Mouse (Mus musculus) lung, embryonic 14.5 days (tissue): ENCODE measurements around the gene BC005537. TPM values are rescaled to one million over a fixed set of nuclear protein-coding genes. Genes with fewer than 3 reads are reported as not detected.
"Not testable (repeated sequence)": the region's sequence is repeated elsewhere in the genome, so short reads cannot be mapped to it uniquely, and the experiment has no call there.

Experiments used
- ATAC-seq: fragments of 200-750 bp; cut with Nextera tagmentation; 2 replicates; pipeline ENCODE4 v1.8.0; 2017; ENCODE audit warnings: mild to moderate bottlenecking, moderate TSS enrichment, moderate library complexity; ENCODE audit not compliant: insufficient read depth
- DNase-seq: peaks from one replicate; pipeline ENCODE4 v3.0.0-alpha.2; 2015
- H3K27ac ChIP-seq: fragments of 300-500 bp; sonication (generic); 2 replicates; pipeline ENCODE4 v1.5.1; 2014; ENCODE audit warnings: low read depth, mild to moderate bottlenecking, moderate library complexity
- H3K27me3 ChIP-seq: fragments of 300-500 bp; sonication (generic); 2 replicates; pipeline ENCODE4 v1.6.1; 2014; ENCODE audit warnings: low read length, control low read depth; ENCODE audit not compliant: insufficient read depth
- H3K36me3 ChIP-seq: fragments of 300-500 bp; sonication (generic); 2 replicates; pipeline ENCODE4 v1.6.1; 2014; ENCODE audit warnings: control low read depth; ENCODE audit not compliant: insufficient read depth
- H3K4me1 ChIP-seq: fragments of 300-500 bp; sonication (generic); 2 replicates; pipeline ENCODE4 v1.6.1; 2014; ENCODE audit warnings: antibody characterized with exemption, control low read depth; ENCODE audit not compliant: insufficient read depth
- H3K4me2 ChIP-seq: fragments of 300-500 bp; sonication (generic); 2 replicates; pipeline ENCODE4 v1.6.1; 2014; ENCODE audit warnings: mild to moderate bottlenecking
- H3K4me3 ChIP-seq: fragments of 300-500 bp; sonication (generic); 2 replicates; pipeline ENCODE4 v1.5.1; 2014; ENCODE audit warnings: low read depth, low read length
- H3K9ac ChIP-seq: fragments of 300-500 bp; sonication (generic); 2 replicates; pipeline ENCODE4 v1.6.1; 2014
- H3K9me3 ChIP-seq: fragments of 300-500 bp; sonication (generic); 2 replicates; pipeline ENCODE4 v1.6.1; 2016; ENCODE audit warnings: low read depth, low read length, control low read depth
- CTCF ChIP-seq: IDR thresholded peaks from 2 replicates; pipeline ENCODE4 v1.5.1; 2016; ENCODE audit warnings: antibody characterized with exemption, low read depth
- WGBS: fragments of 180-500 bp; shearing (Covaris S2); extraction: QIAGEN DNeasy Blood & Tissue Kit; methylation state at CpG from one replicate; pipeline ENCODE4 v1.1.7; 2014; 5-methylcytosine and 5-hydroxymethylcytosine counted together
- polyA plus RNA-seq: library from polyadenylated mRNA; unstranded; fragments of >200 nt; fragmentation: Nextera tagmentation; extraction: Ambion mirVana; gene quantifications from 2 replicates; pipeline ENCODE4 v1.2.1, GENCODE M21; 2014

BC005537 gene
- polyA plus RNA-seq, 1 experiment from 2014 or later = 26.9 TPM

DNA sequence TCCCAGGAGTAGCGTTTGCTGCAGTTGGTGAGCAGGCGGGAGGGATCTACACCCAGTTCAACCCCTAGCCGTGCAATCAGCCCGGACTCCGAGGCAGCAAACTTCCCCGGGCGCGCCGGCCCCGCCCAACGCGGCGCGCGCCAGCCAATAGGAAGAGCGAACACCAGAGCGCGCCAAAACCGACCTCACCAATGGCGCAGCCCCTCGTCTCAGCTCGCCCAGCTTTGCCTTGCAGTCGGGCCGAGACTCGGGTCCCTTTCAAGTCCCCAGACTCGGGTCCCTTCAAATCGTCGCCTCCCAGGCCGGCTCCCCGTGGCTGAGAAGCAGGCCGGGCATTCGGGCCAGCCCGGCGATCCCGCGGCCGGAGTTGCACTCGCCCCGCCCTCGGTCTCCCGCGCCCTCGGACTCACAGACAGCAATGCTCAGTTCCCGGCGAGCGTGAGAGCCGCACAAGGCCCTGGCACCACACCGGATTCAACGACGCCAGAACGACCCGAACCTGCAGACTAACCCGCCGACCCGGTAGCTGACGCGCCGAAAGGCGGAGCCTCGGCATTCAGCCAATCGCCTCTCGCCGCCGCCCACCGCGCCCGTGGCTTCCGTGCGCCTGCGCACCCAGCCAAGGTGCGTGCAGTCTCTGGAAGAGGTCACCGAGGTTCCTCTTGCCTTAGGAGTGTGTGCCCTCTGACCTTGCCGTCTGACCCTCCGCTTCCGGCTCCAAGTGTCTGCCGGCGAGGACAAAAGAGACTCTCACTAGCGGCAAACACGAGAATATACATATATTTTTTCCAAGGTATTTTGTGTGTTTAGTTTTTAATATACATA is 39.8 kb upstream of the BC005537 start, which contains the start of gene Gmnn:
Gene Gmnn, minus strand, starts transcription at position 521 of the 825 bp plus-strand sequence.
- H3K9me3 ChIP-seq = no peaks in the 10 kb centered on the region
- TF ChIP-seq CTCF = no peak
- under 1% methylated on average over 79 of the region's 79 CpGs for WGBS
- peak; percentile 99 for ATAC-seq
- H3K27me3 ChIP-seq = no peaks in the 10 kb centered on the region
- H3K9ac ChIP-seq = peak within 1 kb of the TSS; percentile 93
- peak within 1 kb of the TSS; percentile 84 for H3K4me3 ChIP-seq
- peak; percentile 97 for DNase-seq
- H3K27ac ChIP-seq = peak within 1 kb of the TSS; percentile 98
- peaks cover 25% of the 10 kb centered on the region for H3K36me3 ChIP-seq
- H3K4me1 ChIP-seq = peaks cover 3% of the 10 kb centered on the region; the same call in 1 of the 2 replicates
- H3K4me2 ChIP-seq = peak within 1 kb of the TSS; percentile 79

DNA sequence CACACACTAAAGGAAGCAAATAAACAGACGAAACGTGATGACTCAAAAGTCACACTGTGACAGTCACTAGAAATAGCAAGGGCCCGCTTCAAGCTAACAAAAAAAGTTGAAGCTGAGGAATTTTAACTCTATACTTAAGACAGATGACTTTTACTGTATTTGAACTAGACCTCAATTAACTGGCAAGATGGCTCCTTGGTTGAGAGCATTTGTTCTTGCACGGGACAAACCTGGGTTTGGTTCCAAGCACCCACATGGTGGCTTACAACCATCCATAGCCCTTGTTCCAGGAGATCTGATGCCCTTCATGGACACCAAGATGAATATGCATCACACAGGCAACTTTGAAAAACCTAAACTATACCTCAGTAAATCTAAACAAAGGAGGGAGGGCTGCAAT is 39.2 kb upstream of the BC005537 start:
- WGBS = 25% methylated on average over 4 of the region's 4 CpGs
- ATAC-seq (no peak), DNase-seq (no peak)
- Histone ChIP-seq H3K27me3 (no peaks in the 10 kb centered on the region), H3K4me1 (peaks cover 3% of the 10 kb centered on the region; the same call in 1 of the 2 replicates), H3K36me3 (peaks cover 19% of the 10 kb centered on the region), H3K27ac (no peak overlapping the region), H3K9ac (0 out of 2 replicates have a peak overlapping the region, but pooled peaks have one; percentile 93), H3K4me3 (peak overlapping the region; percentile 84), H3K4me2 (peak overlapping the region; percentile 79), H3K9me3 (no peaks in the 10 kb centered on the region)
- TF ChIP-seq CTCF = no peak

DNA sequence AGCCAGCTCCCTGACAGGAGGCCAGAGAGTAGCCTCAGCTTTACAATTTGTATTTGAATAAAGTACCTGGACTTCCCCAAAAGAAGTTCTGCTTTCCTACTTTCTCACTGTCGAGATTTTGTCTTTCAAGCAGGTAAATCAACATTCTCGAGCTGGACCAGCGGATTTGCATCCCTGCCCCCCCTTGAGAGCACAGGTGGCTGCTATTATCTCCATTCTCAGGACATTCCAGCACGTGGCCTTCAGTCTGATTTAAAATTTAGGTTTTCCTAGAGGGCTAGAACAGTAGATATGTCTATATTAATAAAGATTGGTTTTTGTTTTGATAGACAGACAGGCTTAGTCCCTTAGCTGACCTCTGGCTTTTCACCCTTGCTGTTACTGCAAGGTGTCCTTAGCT is 33.6 kb upstream of the BC005537 start:
- H3K9me3 ChIP-seq, H3K4me3 ChIP-seq, H3K36me3 ChIP-seq, H3K4me2 ChIP-seq, H3K9ac ChIP-seq, H3K4me1 ChIP-seq, DNase-seq, H3K27ac ChIP-seq, ATAC-seq, H3K27me3 ChIP-seq: not testable (repeated sequence)
- 62% methylated on average over 4 of the region's 4 CpGs for WGBS

DNA sequence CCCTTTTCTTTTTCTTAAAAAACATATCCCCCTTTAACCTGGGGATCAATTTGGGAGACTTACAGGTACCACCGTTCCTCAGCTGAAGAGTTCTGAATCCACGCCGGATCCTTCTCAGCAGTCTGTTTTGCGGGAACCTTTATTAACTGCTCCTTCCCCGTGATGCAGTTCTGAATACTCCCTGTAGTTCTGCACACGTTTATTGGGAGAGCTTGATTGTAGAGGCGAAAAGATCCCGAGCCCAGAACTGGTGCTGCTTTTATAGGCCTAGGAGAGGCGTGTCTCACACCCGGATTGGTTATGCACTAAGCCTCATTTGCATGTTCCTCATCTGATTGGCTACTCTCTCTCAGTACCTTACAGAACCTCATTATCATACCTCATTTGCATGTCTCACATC is 30.0 kb upstream of the BC005537 start:
- not testable (repeated sequence) for H3K4me1 ChIP-seq, H3K9me3 ChIP-seq, H3K4me2 ChIP-seq, H3K27me3 ChIP-seq, DNase-seq, ATAC-seq, H3K4me3 ChIP-seq, H3K36me3 ChIP-seq, H3K9ac ChIP-seq, H3K27ac ChIP-seq
- 93% methylated on average over 10 of the region's 10 CpGs for WGBS

DNA sequence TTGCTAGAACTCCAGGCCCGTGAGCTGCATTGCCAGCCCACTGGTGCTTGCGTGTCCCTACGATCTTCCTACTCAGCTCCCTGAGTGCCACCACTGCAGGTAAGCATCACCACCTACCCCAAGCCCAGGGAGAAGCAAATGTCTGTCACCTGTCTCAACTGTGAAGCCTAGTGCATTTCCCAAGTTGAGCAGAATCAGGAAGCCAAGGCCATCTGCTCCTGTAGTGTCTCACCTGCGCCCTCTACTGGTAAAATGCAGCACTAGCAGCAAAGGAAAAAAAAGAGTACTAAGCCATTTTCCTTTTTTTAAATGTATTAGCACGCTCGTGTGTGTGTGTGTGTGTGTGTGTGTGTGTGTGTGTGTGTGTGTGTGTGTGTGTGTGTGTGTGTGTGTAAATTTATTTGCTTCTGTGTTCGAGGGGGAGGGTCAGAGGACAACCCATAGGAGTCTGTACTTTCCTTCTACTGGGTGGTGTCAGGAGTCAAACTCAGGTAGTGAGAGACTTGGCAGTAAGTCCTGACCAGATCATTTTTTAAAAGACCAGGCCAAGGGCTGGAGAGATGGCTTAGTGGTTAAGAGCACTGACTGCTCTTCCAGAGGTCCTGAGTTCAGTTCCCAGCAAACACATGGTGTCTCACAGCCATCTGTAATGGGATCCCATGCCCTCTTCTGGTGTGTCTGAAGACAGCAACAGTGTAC is 25.2 kb upstream of the BC005537 start:
- 45% methylated on average over 7 of the region's 7 CpGs for WGBS
- peak; percentile 89 for TF ChIP-seq CTCF
- DNase-seq (peak; percentile 87), ATAC-seq (no peak; the same call in 1 of the 2 replicates)
- Histone ChIP-seq H3K27me3 (no peaks in the 10 kb centered on the region), H3K4me2 (no peak overlapping the region), H3K36me3 (no peaks in the 10 kb centered on the region), H3K9me3 (no peaks in the 10 kb centered on the region), H3K27ac (no peak overlapping the region), H3K4me1 (no peaks in the 10 kb centered on the region), H3K4me3 (no peak overlapping the region), H3K9ac (no peak overlapping the region)

DNA sequence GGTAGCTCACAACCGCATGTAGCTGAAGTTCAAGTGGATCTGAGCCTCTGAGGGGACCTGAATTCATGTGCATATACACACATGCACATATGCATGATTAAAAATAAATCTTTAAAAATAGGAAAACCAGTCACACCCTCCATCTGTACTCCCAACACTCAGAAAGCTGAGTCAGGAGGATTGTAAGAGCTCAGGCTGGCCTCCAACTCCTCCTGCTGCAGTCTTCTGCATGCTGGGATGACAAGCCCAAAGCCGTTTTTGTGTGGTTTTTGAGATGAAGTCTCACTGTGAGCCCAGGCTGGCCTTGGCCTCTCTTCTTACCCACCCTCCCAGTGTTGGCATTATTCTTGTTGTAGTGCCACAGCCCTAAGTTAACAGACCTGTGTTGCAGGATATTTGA is 23.4 kb upstream of the BC005537 start:
- TF ChIP-seq CTCF = no peak
- DNase-seq (no peak), ATAC-seq (no peak)
- Histone ChIP-seq H3K27ac (no peak overlapping the region), H3K4me2 (no peak overlapping the region), H3K4me3 (no peak overlapping the region), H3K9ac (no peak overlapping the region), H3K27me3 (no peaks in the 10 kb centered on the region), H3K36me3 (no peaks in the 10 kb centered on the region), H3K9me3 (no peaks in the 10 kb centered on the region), H3K4me1 (no peaks in the 10 kb centered on the region)
- 68% methylated on average over 2 of the region's 2 CpGs for WGBS

DNA sequence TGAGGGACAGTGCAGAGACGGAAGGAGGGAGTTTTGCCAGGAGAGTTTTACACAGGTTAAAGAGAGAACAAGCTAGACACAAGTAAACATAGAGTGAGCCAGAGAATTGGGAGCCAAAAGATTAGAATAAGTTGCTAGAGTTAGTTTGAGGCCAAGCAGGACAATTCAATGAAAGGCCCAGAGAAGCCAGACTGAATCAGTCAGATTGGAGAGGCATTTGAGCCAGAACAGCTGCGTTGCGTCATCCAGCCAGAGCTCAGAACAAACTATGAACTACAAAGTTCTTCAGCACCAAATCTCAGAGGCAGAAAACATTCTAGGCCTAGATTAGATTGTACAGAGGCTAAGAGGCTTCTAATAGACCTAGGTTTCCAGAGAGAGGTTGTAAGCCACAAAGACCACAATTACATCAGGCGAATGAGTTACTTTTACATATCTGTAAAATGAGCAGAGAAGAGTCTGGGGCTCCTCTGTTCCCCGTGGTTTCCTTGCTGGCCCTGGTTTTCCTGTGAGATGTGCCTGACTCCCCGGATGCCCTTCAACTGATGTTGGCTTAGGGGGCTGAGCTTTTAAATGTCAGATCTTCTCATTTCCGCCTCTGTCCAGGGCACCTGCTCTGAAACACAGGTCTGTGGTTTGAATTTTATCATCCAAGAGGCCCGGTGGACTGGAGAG is 22.6 kb upstream of the BC005537 start:
- no peak overlapping the region for H3K27ac ChIP-seq
- H3K27me3 ChIP-seq = no peaks in the 10 kb centered on the region
- H3K9ac ChIP-seq = no peak overlapping the region
- H3K4me1 ChIP-seq = no peaks in the 10 kb centered on the region
- H3K36me3 ChIP-seq = no peaks in the 10 kb centered on the region
- no peaks in the 10 kb centered on the region for H3K9me3 ChIP-seq
- DNase-seq (peak; percentile 38), ATAC-seq (no peak)
- no peak for TF ChIP-seq CTCF
- no peak overlapping the region for H3K4me2 ChIP-seq
- 76% methylated on average over 8 of the region's 8 CpGs for WGBS
- H3K4me3 ChIP-seq = no peak overlapping the region
